Mouse (Mus musculus) megakaryocyte progenitor cell, adult 5-6 weeks (primary cell): ENCODE data around the gene Cys1. TPM values are rescaled to one million over a fixed set of nuclear protein-coding genes. Genes with fewer than 3 reads are reported as not detected.
"Not testable (repeated sequence)": the region's sequence is repeated elsewhere in the genome, so short reads cannot be mapped to it uniquely, and the experiment has no call there.

ENCODE experiments used
- ATAC-seq: replicated peaks from 2 replicates; pipeline ENCODE4 v1.8.0; 2016; ENCODE audit warnings: mild to moderate bottlenecking, moderate TSS enrichment, inconsistent platforms; ENCODE audit not compliant: poor library complexity
- total RNA-seq, 2 experiments: library from RNA; stranded (forward) in 1 of 2; stranded (reverse) in 1 of 2; fragments of 157-497, 149-512 nt in 1 of 2; fragments of 200-1000 nt in 1 of 2; gene quantifications; 2 replicates each; pipeline versions ENCODE4 v1.2.3 to v1.2.4; 2015 to 2017

Gene Cys1
- total RNA-seq, 2 experiments from 2014 or later, result not detected

- no peak for ATAC-seq
Observed at GRCm38 (mm10) chr12:24650415-24651062, 31.1 kb downstream of the Cys1 start.

GRCm38 (mm10) chr12:24648094-24648493 lies 33.5 kb downstream of the Cys1 start:
- no peak for ATAC-seq

GRCm38 (mm10) chr12:24645901-24646300 lies 35.7 kb downstream of the Cys1 start:
- ATAC-seq, result peak; percentile 45

GRCm38 (mm10) chr12:24644125-24644571 lies 37.5 kb downstream of the Cys1 start:
- peak; percentile 87 for ATAC-seq

- ATAC-seq, result no peak
Observed at GRCm38 (mm10) chr12:24642370-24642802, 39.2 kb downstream of the Cys1 start.

- ATAC-seq, result not testable (repeated sequence)
Observed at GRCm38 (mm10) chr12:24638787-24639186, 42.8 kb downstream of the Cys1 start.

GRCm38 (mm10) chr12:24634648-24635047 lies 47.0 kb downstream of the Cys1 start:
- no peak for ATAC-seq

- ATAC-seq, result peak; percentile 49
Observed at GRCm38 (mm10) chr12:24634212-24634611, 47.4 kb downstream of the Cys1 start.

GRCm38 (mm10) chr12:24633753-24634191 lies 47.8 kb downstream of the Cys1 start:
- peak; percentile 32 for ATAC-seq

GRCm38 (mm10) chr12:24632404-24632803 lies 49.2 kb downstream of the Cys1 start:
- no peak for ATAC-seq

GRCm38 (mm10) chr12:24630220-24630619 lies 51.4 kb downstream of the Cys1 start:
- ATAC-seq, result peak; percentile 81

GRCm38 (mm10) chr12:24627215-24627614 lies 54.4 kb downstream of the Cys1 start:
- ATAC-seq, result no peak

GRCm38 (mm10) chr12:24626401-24626800 lies 55.2 kb downstream of the Cys1 start:
- no peak for ATAC-seq

- no peak for ATAC-seq
Observed at GRCm38 (mm10) chr12:24623486-24624251, 57.9 kb downstream of the Cys1 start.

- no peak for ATAC-seq
Observed at GRCm38 (mm10) chr12:24619436-24619835, 62.2 kb downstream of the Cys1 start.

Other genes with a start within 250 kb of the Cys1 start
- gene Taf1b, start 183.5 kb downstream of the Cys1 start, total RNA-seq (2015), result 31.0 and 34.1 TPM in 2 replicates
- gene Taf1b, start 183.5 kb downstream of the Cys1 start, total RNA-seq (2017), result 39.3 and 56.8 TPM in 2 replicates
- 0.22 and 0.49 TPM in 2 replicates for gene Grhl1, start 109.5 kb downstream of the Cys1 start, total RNA-seq (2015)
- 0.20 and 0.42 TPM in 2 replicates for gene Grhl1, start 109.5 kb downstream of the Cys1 start, total RNA-seq (2017)
- gene Klf11, start 30.5 kb downstream of the Cys1 start, total RNA-seq (2015), result 7.4 and 9.1 TPM in 2 replicates
- gene Klf11, start 30.5 kb downstream of the Cys1 start, total RNA-seq (2017), result 6.6 and 7.8 TPM in 2 replicates
- gene Rrm2, start 26.4 kb upstream of the Cys1 start, total RNA-seq (2015), result 176 and 181 TPM in 2 replicates
- 149 and 153 TPM in 2 replicates for gene Rrm2, start 26.4 kb upstream of the Cys1 start, total RNA-seq (2017)
- 2.7 TPM in 2 replicates for gene Mboat2, start 149.1 kb upstream of the Cys1 start, total RNA-seq (2015)
- 1.8 and 7.7 TPM in 2 replicates for gene Mboat2, start 149.1 kb upstream of the Cys1 start, total RNA-seq (2017)